Mouse (Mus musculus) ES-E14 (cell line): ENCODE data around the gene Prlr.

Source experiments
- MAFK ChIP-seq: IDR thresholded peaks from 2 replicates; pipeline ENCODE4 v1.6.1; 2014; ENCODE audit warnings: mild to moderate bottlenecking, low read depth, low read length, inconsistent platforms; ENCODE audit not compliant: insufficient read depth
- ZC3H11A ChIP-seq: IDR thresholded peaks from 2 replicates; pipeline ENCODE4 v1.6.1; 2012; ENCODE audit warnings: low read depth, mild to moderate bottlenecking, inconsistent platforms, low read length, borderline replicate concordance

DNA sequence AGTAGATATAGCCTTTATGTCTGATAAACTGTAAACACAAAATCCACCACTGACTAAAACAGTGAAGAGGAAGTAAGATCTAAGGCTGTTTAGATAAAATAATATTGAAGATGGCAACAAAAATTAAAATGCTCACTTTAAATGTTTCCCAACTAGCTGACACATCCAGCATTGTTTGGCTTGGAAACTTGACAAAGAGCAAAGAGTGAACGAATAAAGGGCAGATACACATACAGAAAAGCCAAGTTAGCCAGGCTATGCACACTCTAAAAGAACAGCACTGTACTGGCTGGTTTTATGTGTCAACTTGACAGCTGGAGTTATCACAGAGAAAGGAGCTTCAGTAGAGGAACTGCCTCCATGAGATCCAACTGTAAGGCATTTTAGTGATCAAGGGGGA lies 121.0 kb downstream of the Prlr start:
- TF ChIP-seq ZC3H11A, result no peak
- no peak for TF ChIP-seq MAFK
